Mouse (Mus musculus): ENCODE data around the gene Mapk8ip2. TPM values are rescaled to one million over a fixed set of nuclear protein-coding genes. Genes with fewer than 3 reads are reported as not detected.

Gene Mapk8ip2
- 26.4 and 38.3 TPM in 2 replicates for polyA plus RNA-seq (2016; fragmentation: Nextera tagmentation; extraction: Ambion mirVana)

- Histone ChIP-seq H3K36me3 (peaks cover 28% of the 10 kb centered on the region), H3K4me3 (peak within 1 kb of the TSS; percentile 85), H3K27me3 (ENCODE audit: low read depth, poor library complexity, severe bottlenecking) (peaks cover 29% of the 10 kb centered on the region), H3K4me1 (peaks cover 28% of the 10 kb centered on the region), H3K9me3 (replicated peaks) (no peaks in the 10 kb centered on the region), H3K27ac (replicated peaks) (peak within 1 kb of the TSS; percentile 93)
- under 1% methylated on average over 53 of the region's 53 CpGs for WGBS
- DNase-seq (ENCODE audit: low spot score), result peak; percentile 62
Observed at GRCm38 (mm10) chr15:89453865-89454478, at the start of gene Mapk8ip2. Gene Mapk8ip2 (plus strand): TSS chr15:89453913.

GRCm38 (mm10) chr15:89404831-89405623 is 48.7 kb upstream of the Mapk8ip2 start:
- no peak overlapping the region for H3K4me3 ChIP-seq
- H3K4me1 ChIP-seq, result no peaks in the 10 kb centered on the region
- H3K9me3 ChIP-seq (replicated peaks), result peaks cover 17% of the 10 kb centered on the region; the same call in 1 of the 2 replicates
- H3K36me3 ChIP-seq, result no peaks in the 10 kb centered on the region
- H3K27me3 ChIP-seq (ENCODE audit: low read depth, poor library complexity, severe bottlenecking), result no peaks in the 10 kb centered on the region
- WGBS, result 87% methylated on average over 10 of the region's 10 CpGs
- H3K27ac ChIP-seq (replicated peaks), result no peak overlapping the region
- no peak for DNase-seq (ENCODE audit: low spot score)

GRCm38 (mm10) chr15:89406691-89407090 is 47.0 kb upstream of the Mapk8ip2 start:
- Histone ChIP-seq H3K9me3 (replicated peaks) (peaks cover 22% of the 10 kb centered on the region; the same call in 1 of the 2 replicates), H3K4me3 (no peak overlapping the region), H3K4me1 (no peaks in the 10 kb centered on the region), H3K27ac (replicated peaks) (no peak overlapping the region), H3K36me3 (no peaks in the 10 kb centered on the region), H3K27me3 (ENCODE audit: low read depth, poor library complexity, severe bottlenecking) (no peaks in the 10 kb centered on the region)
- no peak for DNase-seq (ENCODE audit: low spot score)

- 86% methylated on average over 24 of the region's 24 CpGs for WGBS
- Histone ChIP-seq H3K4me1 (no peaks in the 10 kb centered on the region), H3K4me3 (no peak within 1 kb of the TSS), H3K9me3 (replicated peaks) (peaks cover 22% of the 10 kb centered on the region; the same call in 1 of the 2 replicates), H3K27me3 (ENCODE audit: low read depth, poor library complexity, severe bottlenecking) (no peaks in the 10 kb centered on the region), H3K36me3 (no peaks in the 10 kb centered on the region), H3K27ac (replicated peaks) (no peak within 1 kb of the TSS)
- DNase-seq (ENCODE audit: low spot score), result no peak
Observed at GRCm38 (mm10) chr15:89410118-89410517, 43.6 kb upstream of the Mapk8ip2 start, which contains the start of gene Syce3. Gene Syce3 (minus strand): TSS chr15:89410503.

- Histone ChIP-seq H3K27ac (replicated peaks) (no peak overlapping the region), H3K27me3 (ENCODE audit: low read depth, poor library complexity, severe bottlenecking) (no peaks in the 10 kb centered on the region), H3K4me1 (no peaks in the 10 kb centered on the region), H3K9me3 (replicated peaks) (peaks cover 2% of the 10 kb centered on the region; the same call in 1 of the 2 replicates), H3K36me3 (peaks cover 36% of the 10 kb centered on the region), H3K4me3 (no peak overlapping the region)
- DNase-seq (ENCODE audit: low spot score), result no peak
- WGBS, result 90% methylated on average over 8 of the region's 8 CpGs
Observed at GRCm38 (mm10) chr15:89415282-89415681, 38.4 kb upstream of the Mapk8ip2 start.

GRCm38 (mm10) chr15:89421938-89422337 is 31.8 kb upstream of the Mapk8ip2 start:
- H3K36me3 ChIP-seq, result peaks cover 69% of the 10 kb centered on the region

GRCm38 (mm10) chr15:89424621-89425020 is 29.1 kb upstream of the Mapk8ip2 start:
- 86% methylated on average over 8 of the region's 8 CpGs for WGBS
- Histone ChIP-seq H3K4me1 (peaks cover 27% of the 10 kb centered on the region), H3K27me3 (ENCODE audit: low read depth, poor library complexity, severe bottlenecking) (peaks cover 13% of the 10 kb centered on the region; the same call in 1 of the 2 replicates), H3K4me3 (no peak overlapping the region), H3K36me3 (peaks cover 59% of the 10 kb centered on the region), H3K9me3 (replicated peaks) (no peaks in the 10 kb centered on the region), H3K27ac (replicated peaks) (no peak overlapping the region)
- no peak for DNase-seq (ENCODE audit: low spot score)

More at GRCm38 (mm10) chr15:89421938-89422337, 31.8 kb upstream of the Mapk8ip2 start:
- H3K27me3 ChIP-seq (ENCODE audit: low read depth, poor library complexity, severe bottlenecking), result peaks cover 13% of the 10 kb centered on the region; the same call in 1 of the 2 replicates
- H3K27ac ChIP-seq (replicated peaks), result no peak overlapping the region
- 93% methylated on average over 9 of the region's 9 CpGs for WGBS
- no peak overlapping the region for H3K4me3 ChIP-seq
- H3K9me3 ChIP-seq (replicated peaks), result no peaks in the 10 kb centered on the region
- peaks cover 12% of the 10 kb centered on the region for H3K4me1 ChIP-seq
- no peak for DNase-seq (ENCODE audit: low spot score)

GRCm38 (mm10) chr15:89425711-89426121 is 28.0 kb upstream of the Mapk8ip2 start, which contains the start of gene Cpt1b:
Gene Cpt1b (minus strand): TSS chr15:89425863.
- peaks cover 50% of the 10 kb centered on the region for H3K36me3 ChIP-seq
- no peaks in the 10 kb centered on the region for H3K9me3 ChIP-seq (replicated peaks)
- H3K27me3 ChIP-seq (ENCODE audit: low read depth, poor library complexity, severe bottlenecking), result peaks cover 13% of the 10 kb centered on the region; the same call in 1 of the 2 replicates
- DNase-seq (ENCODE audit: low spot score), result no peak
- H3K4me1 ChIP-seq, result peaks cover 33% of the 10 kb centered on the region
- no peak within 1 kb of the TSS; the same call in 1 of the 2 replicates for H3K27ac ChIP-seq (replicated peaks)
- peak within 1 kb of the TSS; percentile 23; the same call in 1 of the 2 replicates for H3K4me3 ChIP-seq
- WGBS, result 33% methylated on average over 6 of the region's 6 CpGs

GRCm38 (mm10) chr15:89426716-89427115 is 27.0 kb upstream of the Mapk8ip2 start:
- 90% methylated on average over 10 of the region's 10 CpGs for WGBS
- H3K4me3 ChIP-seq, result no peak overlapping the region
- no peak for DNase-seq (ENCODE audit: low spot score)
- H3K27ac ChIP-seq (replicated peaks), result no peak overlapping the region
- no peaks in the 10 kb centered on the region for H3K9me3 ChIP-seq (replicated peaks)
- peaks cover 38% of the 10 kb centered on the region for H3K4me1 ChIP-seq
- H3K27me3 ChIP-seq (ENCODE audit: low read depth, poor library complexity, severe bottlenecking), result peaks cover 13% of the 10 kb centered on the region; the same call in 1 of the 2 replicates
- peaks cover 48% of the 10 kb centered on the region for H3K36me3 ChIP-seq

GRCm38 (mm10) chr15:89428136-89428790 is 25.4 kb upstream of the Mapk8ip2 start:
- Histone ChIP-seq H3K36me3 (peaks cover 37% of the 10 kb centered on the region), H3K9me3 (replicated peaks) (no peaks in the 10 kb centered on the region), H3K27ac (replicated peaks) (no peak overlapping the region), H3K4me1 (peaks cover 38% of the 10 kb centered on the region), H3K4me3 (peak overlapping the region; percentile 84), H3K27me3 (ENCODE audit: low read depth, poor library complexity, severe bottlenecking) (peaks cover 13% of the 10 kb centered on the region; the same call in 1 of the 2 replicates)
- WGBS, result 83% methylated on average over 19 of the region's 19 CpGs
- DNase-seq (ENCODE audit: low spot score), result no peak

- Histone ChIP-seq H3K4me3 (peak overlapping the region; percentile 84), H3K27ac (replicated peaks) (peak overlapping the region; percentile 96), H3K27me3 (ENCODE audit: low read depth, poor library complexity, severe bottlenecking) (peaks cover 13% of the 10 kb centered on the region; the same call in 1 of the 2 replicates), H3K4me1 (peaks cover 38% of the 10 kb centered on the region), H3K9me3 (replicated peaks) (no peaks in the 10 kb centered on the region), H3K36me3 (peaks cover 31% of the 10 kb centered on the region)
- DNase-seq (ENCODE audit: low spot score), result no peak
- 5% methylated on average over 22 of the region's 22 CpGs for WGBS
Observed at GRCm38 (mm10) chr15:89428821-89429351, 24.8 kb upstream of the Mapk8ip2 start.
